Mouse (Mus musculus) MEL (cell line): ENCODE measurements around the gene Pnkp. TPM values are rescaled to one million over a fixed set of nuclear protein-coding genes. Genes with fewer than 3 reads are reported as not detected.

ENCODE experiments used
- DNase-seq: peaks from one replicate; pipeline ENCODE4 v3.0.0; 2011; ENCODE audit warnings: low read depth, low spot score
- H3K27ac ChIP-seq: 2 replicates; pipeline ENCODE4 v1.5.1; 2012; ENCODE audit warnings: low read depth, mild to moderate bottlenecking, control low read depth, low read length, moderate library complexity; ENCODE audit not compliant: control insufficient read depth
- H3K27me3 ChIP-seq, 2 experiments: fragments of 150-350 bp in 1 of 2; sonication (generic) in 1 of 2; 2 replicates each; pipeline ENCODE4 v1.6.1; 2012; ENCODE audit warnings: low read length in 2 of 2, mild to moderate bottlenecking in 2 of 2, improper control_type of control experiment in 1 of 2, moderate library complexity in 1 of 2; ENCODE audit not compliant: insufficient read depth in 2 of 2, control insufficient read depth in 1 of 2
- H3K36me3 ChIP-seq, 2 experiments: 2 replicates each; pipeline ENCODE4 v1.6.1; 2012 to 2014; ENCODE audit warnings: low read length in 2 of 2, improper control_type of control experiment in 1 of 2, inconsistent platforms in 1 of 2, mild to moderate bottlenecking in 1 of 2; ENCODE audit not compliant: insufficient read depth in 2 of 2, control insufficient read depth in 1 of 2
- H3K4me1 ChIP-seq, 2 experiments: fragments of 150-350 bp in 1 of 2; sonication (generic) in 1 of 2; 2 replicates each; pipeline ENCODE4 v1.6.1; 2012; ENCODE audit warnings: low read length in 2 of 2, improper control_type of control experiment in 1 of 2, mild to moderate bottlenecking in 1 of 2; ENCODE audit not compliant: insufficient read depth in 2 of 2, control insufficient read depth in 1 of 2
- H3K4me3 ChIP-seq, 2 experiments: fragments of 150-350 bp in 1 of 2; sonication (generic) in 1 of 2; 2 replicates each; pipeline ENCODE4 v1.5.1; 2012; ENCODE audit warnings: low read depth in 2 of 2, low read length in 2 of 2, mild to moderate bottlenecking in 2 of 2, moderate library complexity in 2 of 2, control low read depth in 1 of 2, improper control_type of control experiment in 1 of 2; ENCODE audit not compliant: control insufficient read depth in 1 of 2, insufficient read depth in 1 of 2
- H3K79me2 ChIP-seq: 2 replicates; pipeline ENCODE4 v1.6.1; 2012; ENCODE audit warnings: mild to moderate bottlenecking, low read length, moderate library complexity; ENCODE audit not compliant: control insufficient read depth, poor library complexity, insufficient read depth
- H3K9ac ChIP-seq: 2 replicates; pipeline ENCODE4 v1.6.1; 2012; ENCODE audit warnings: low read depth, mild to moderate bottlenecking, control low read depth, low read length, moderate library complexity; ENCODE audit not compliant: control insufficient read depth, poor library complexity, severe bottlenecking
- H3K9me3 ChIP-seq: fragments of 150-350 bp; sonication (generic); replicated peaks from 2 replicates; pipeline ENCODE4 v1.6.1; 2012; ENCODE audit warnings: mild to moderate bottlenecking, low read length, improper control_type of control experiment, moderate library complexity; ENCODE audit not compliant: insufficient read depth
- BHLHE40 ChIP-seq: IDR thresholded peaks from 2 replicates; pipeline ENCODE4 v1.6.1; 2012; ENCODE audit warnings: low read depth, mild to moderate bottlenecking, inconsistent platforms, low read length, improper control_type of control experiment, borderline replicate concordance
- CHD1 ChIP-seq: IDR thresholded peaks from 2 replicates; pipeline ENCODE4 v1.6.1; 2012; ENCODE audit warnings: low read depth, mild to moderate bottlenecking, inconsistent platforms, low read length, improper control_type of control experiment
- CHD2 ChIP-seq: IDR thresholded peaks from 2 replicates; pipeline ENCODE4 v1.6.1; 2011; ENCODE audit warnings: low read length, improper control_type of control experiment
- CTCF ChIP-seq, 3 experiments: IDR thresholded peaks in 2 of 3; conservative IDR thresholded peaks in 1 of 3; 2 replicates each; pipeline ENCODE4 v1.5.1; 2011 to 2012; ENCODE audit warnings: low read length in 3 of 3, low read depth in 2 of 3, mild to moderate bottlenecking in 2 of 3, improper control_type of control experiment in 1 of 3, inconsistent platforms in 1 of 3, mixed read lengths in 1 of 3, moderate library complexity in 1 of 3; ENCODE audit not compliant: control insufficient read depth in 1 of 3, insufficient read depth in 1 of 3, poor library complexity in 1 of 3, severe bottlenecking in 1 of 3
- E2F4 ChIP-seq: IDR thresholded peaks from 2 replicates; pipeline ENCODE4 v1.6.1; 2011; ENCODE audit warnings: low read depth, low read length, improper control_type of control experiment, borderline replicate concordance
- ELF1 ChIP-seq: IDR thresholded peaks from 2 replicates; pipeline ENCODE4 v1.6.1; 2014; ENCODE audit warnings: low read depth, mild to moderate bottlenecking, inconsistent platforms, low read length, improper control_type of control experiment, moderate library complexity
- EP300 ChIP-seq, 2 experiments: IDR thresholded peaks; 2 replicates each; pipeline ENCODE4 v1.6.1; 2011; ENCODE audit warnings: improper control_type of control experiment in 2 of 2, low read length in 2 of 2, low read depth in 1 of 2, mild to moderate bottlenecking in 1 of 2
- ETS1 ChIP-seq: IDR thresholded peaks from 2 replicates; pipeline ENCODE4 v1.6.1; 2012; ENCODE audit warnings: low read depth, mild to moderate bottlenecking, inconsistent platforms, low read length, improper control_type of control experiment, moderate library complexity
- GATA1 ChIP-seq: IDR thresholded peaks from 2 replicates; pipeline ENCODE4 v1.6.1; 2011; ENCODE audit warnings: low read depth, low read length, improper control_type of control experiment
- HCFC1 ChIP-seq: IDR thresholded peaks from 2 replicates; pipeline ENCODE4 v1.6.1; 2012; ENCODE audit warnings: low read depth, mild to moderate bottlenecking, inconsistent platforms, low read length, improper control_type of control experiment, moderate library complexity
- KAT2A ChIP-seq: conservative IDR thresholded peaks from 2 replicates; pipeline ENCODE4 v1.6.1; 2012; ENCODE audit warnings: low read depth, low read length, improper control_type of control experiment, inconsistent platforms
- MAFK ChIP-seq: IDR thresholded peaks from 2 replicates; pipeline ENCODE4 v1.6.1; 2011; ENCODE audit warnings: low read depth, mild to moderate bottlenecking, low read length, improper control_type of control experiment, borderline replicate concordance
- MAX ChIP-seq: IDR thresholded peaks from 2 replicates; pipeline ENCODE4 v1.6.1; 2011; ENCODE audit warnings: low read length, improper control_type of control experiment
- MAZ ChIP-seq: IDR thresholded peaks from 2 replicates; pipeline ENCODE4 v1.6.1; 2012; ENCODE audit warnings: low read depth, mild to moderate bottlenecking, inconsistent platforms, low read length, improper control_type of control experiment
- MEF2A ChIP-seq: IDR thresholded peaks from 2 replicates; pipeline ENCODE4 v1.6.1; 2014; ENCODE audit warnings: low read depth, mild to moderate bottlenecking, inconsistent platforms, low read length, improper control_type of control experiment; ENCODE audit not compliant: poor library complexity, insufficient replicate concordance, severe bottlenecking; ENCODE audit errors: extremely low read depth
- MXI1 ChIP-seq: IDR thresholded peaks from 2 replicates; pipeline ENCODE4 v1.6.1; 2011; ENCODE audit warnings: mild to moderate bottlenecking, low read depth, low read length, improper control_type of control experiment
- MYB ChIP-seq: IDR thresholded peaks from 2 replicates; pipeline ENCODE4 v1.6.1; 2011; ENCODE audit warnings: mild to moderate bottlenecking, low read depth, low read length, improper control_type of control experiment
- MYC ChIP-seq: IDR thresholded peaks from 2 replicates; pipeline ENCODE4 v1.6.1; 2011; ENCODE audit warnings: low read depth, mild to moderate bottlenecking, low read length, improper control_type of control experiment, moderate library complexity
- NELFE ChIP-seq: IDR thresholded peaks from 2 replicates; pipeline ENCODE4 v1.6.1; 2011; ENCODE audit warnings: low read depth, low read length, improper control_type of control experiment
- NRF1 ChIP-seq: IDR thresholded peaks from 2 replicates; pipeline ENCODE4 v1.6.1; 2014; ENCODE audit warnings: low read depth, mild to moderate bottlenecking, inconsistent platforms, low read length, improper control_type of control experiment, moderate library complexity; ENCODE audit not compliant: poor library complexity, insufficient read depth, severe bottlenecking
- POLR2A ChIP-seq, 2 experiments: IDR thresholded peaks; 2 replicates each; pipeline ENCODE4 v1.6.1; 2011 to 2012; ENCODE audit warnings: low read length in 2 of 2, mild to moderate bottlenecking in 2 of 2, control low read depth in 1 of 2, improper control_type of control experiment in 1 of 2, low read depth in 1 of 2, moderate library complexity in 1 of 2; ENCODE audit not compliant: control insufficient read depth in 1 of 2, insufficient read depth in 1 of 2, poor library complexity in 1 of 2
- POLR2AphosphoS2 ChIP-seq: IDR thresholded peaks from 2 replicates; pipeline ENCODE4 v1.6.1; 2011; ENCODE audit warnings: low read length, improper control_type of control experiment
- POLR2AphosphoS5 ChIP-seq: IDR thresholded peaks from 2 replicates; pipeline ENCODE4 v1.6.1; 2012; ENCODE audit warnings: low read depth, borderline replicate concordance, mild to moderate bottlenecking, inconsistent platforms, low read length, moderate library complexity, mixed read lengths
- RCOR1 ChIP-seq: IDR thresholded peaks from 2 replicates; pipeline ENCODE4 v1.6.1; 2012; ENCODE audit warnings: low read depth, mild to moderate bottlenecking, inconsistent platforms, low read length, improper control_type of control experiment
- SIN3A ChIP-seq: IDR thresholded peaks from 2 replicates; pipeline ENCODE4 v1.6.1; 2012; ENCODE audit warnings: low read length, improper control_type of control experiment, inconsistent platforms
- SMC3 ChIP-seq: IDR thresholded peaks from 2 replicates; pipeline ENCODE4 v1.6.1; 2011; ENCODE audit warnings: low read depth, low read length, improper control_type of control experiment
- TAL1 ChIP-seq: IDR thresholded peaks from 2 replicates; pipeline ENCODE4 v1.6.1; 2012; ENCODE audit warnings: mild to moderate bottlenecking, inconsistent platforms, low read length, moderate library complexity, mixed read lengths
- TBP ChIP-seq: IDR thresholded peaks from 2 replicates; pipeline ENCODE4 v1.8.0; 2011; ENCODE audit warnings: low read depth, low read length, improper control_type of control experiment
- TCF12 ChIP-seq: IDR thresholded peaks from 2 replicates; pipeline ENCODE4 v1.6.1; 2014; ENCODE audit warnings: low read depth, mild to moderate bottlenecking, inconsistent platforms, low read length, improper control_type of control experiment, moderate library complexity
- UBTF ChIP-seq: IDR thresholded peaks from 2 replicates; pipeline ENCODE4 v1.6.1; 2012; ENCODE audit warnings: low read depth, mild to moderate bottlenecking, inconsistent platforms, low read length, improper control_type of control experiment, moderate library complexity, borderline replicate concordance; ENCODE audit not compliant: insufficient read depth
- USF1 ChIP-seq: IDR thresholded peaks from 2 replicates; pipeline ENCODE4 v1.6.1; 2014; ENCODE audit warnings: low read depth, mild to moderate bottlenecking, inconsistent platforms, low read length, improper control_type of control experiment, moderate library complexity
- USF2 ChIP-seq, 2 experiments: IDR thresholded peaks; 2 replicates each; pipeline ENCODE4 v1.6.1; 2011 to 2012; ENCODE audit warnings: improper control_type of control experiment in 2 of 2, low read length in 2 of 2, borderline replicate concordance in 1 of 2, inconsistent platforms in 1 of 2, low read depth in 1 of 2, mild to moderate bottlenecking in 1 of 2; ENCODE audit not compliant: insufficient read depth in 1 of 2
- ZC3H11A ChIP-seq: IDR thresholded peaks from 2 replicates; pipeline ENCODE4 v1.6.1; 2012; ENCODE audit warnings: low read depth, mild to moderate bottlenecking, inconsistent platforms, low read length, improper control_type of control experiment
- ZKSCAN1 ChIP-seq: IDR thresholded peaks from 2 replicates; pipeline ENCODE4 v1.6.1; 2012; ENCODE audit warnings: low read depth, mild to moderate bottlenecking, inconsistent platforms, low read length, improper control_type of control experiment, moderate library complexity
- ZMIZ1 ChIP-seq: IDR thresholded peaks from 2 replicates; pipeline ENCODE4 v1.6.1; 2012; ENCODE audit warnings: low read depth, mild to moderate bottlenecking, inconsistent platforms, low read length, improper control_type of control experiment, moderate library complexity
- ZNF384 ChIP-seq: IDR thresholded peaks from 2 replicates; pipeline ENCODE4 v1.6.1; 2012; ENCODE audit warnings: low read depth, mild to moderate bottlenecking, inconsistent platforms, low read length, improper control_type of control experiment
- polyA plus RNA-seq, 2 experiments: library from polyadenylated mRNA; stranded (reverse) in 1 of 2; unstranded in 1 of 2; fragments of >175 nt in 1 of 2; fragments of >200 nt in 1 of 2; gene quantifications; 2 replicates each; pipeline versions ENCODE4 v1.2.1 to v1.2.4; 2012; ENCODE audit warnings: low replicate concordance in 2 of 2, low read depth in 1 of 2; ENCODE audit not compliant: insufficient read length in 2 of 2, insufficient read depth in 1 of 2, missing spikeins in 1 of 2
- total RNA-seq: library from RNA; depleted of rRNA; stranded (reverse); fragments of 300-350 nt; gene quantifications from 2 replicates; pipeline ENCODE4 v1.2.3, GENCODE M21; 2012

Pnkp gene
- total and polyA plus RNA-seq, 3 experiments = 39.3 to 45.6 TPM; not detected in 1

- peak; percentile 96 for DNase-seq
- H3K9me3 ChIP-seq = no peaks in the 10 kb centered on the region
- peak overlapping the region; percentile 61 to 96 for H3K4me3 ChIP-seq
- peaks cover 28% of the 10 kb centered on the region for H3K79me2 ChIP-seq
- TF ChIP-seq MAZ (peak; percentile 89), SIN3A (peak; percentile 85; the same call in 1 of the 2 replicates), TBP (peak; percentile 32), GATA1 (no peak), POLR2A (IDR thresholded peaks at IDR 0.05; ENCODE audit: control insufficient read depth in 1 of 2, insufficient read depth in 1 of 2, low read depth in 1 of 2, low read length in 2 of 2, poor library complexity in 1 of 2) (peak; percentile 45 to 56), KAT2A (peak; percentile 78), ETS1 (peak; percentile 59), ZNF384 (no peak), MYC (peak; percentile 89), ZMIZ1 (peak; percentile 61; the same call in 1 of the 2 replicates), TCF12 (peak; percentile 33; the same call in 1 of the 2 replicates), MYB (no peak; the same call in 1 of the 2 replicates), E2F4 (no peak), ZKSCAN1 (no peak), USF2 (IDR thresholded peaks at IDR 0.05; ENCODE audit: borderline replicate concordance in 1 of 2, insufficient read depth in 1 of 2, low read depth in 1 of 2, low read length in 2 of 2) (no peak), POLR2AphosphoS5 (no peak), MAFK (no peak), ELF1 (no peak), UBTF (no peak), CHD1 (no peak; the same call in 1 of the 2 replicates), HCFC1 (peak; percentile 88), MEF2A (no peak; the same call in 1 of the 2 replicates), BHLHE40 (peak; percentile 79), MAX (peak; percentile 88), NRF1 (peak; percentile 62), CTCF (IDR thresholded peaks at IDR 0.05 in 2 of 3, conservative IDR thresholded peaks at IDR 0.05 in 1 of 3; ENCODE audit: control insufficient read depth in 1 of 3, insufficient read depth in 1 of 3, low read depth in 2 of 3, low read length in 3 of 3, poor library complexity in 1 of 3, severe bottlenecking in 1 of 3) (no peak), RCOR1 (peak; percentile 85), POLR2AphosphoS2 (no peak), ZC3H11A (no peak), TAL1 (no peak), CHD2 (peak; percentile 14; the same call in 1 of the 2 replicates), SMC3 (no peak), USF1 (peak; percentile 79), MXI1 (peak; percentile 94), EP300 (IDR thresholded peaks at IDR 0.05; ENCODE audit: low read depth in 1 of 2, low read length in 2 of 2) (no peak), NELFE (peak; percentile 13)
- peaks cover 0 to 13% of the 10 kb centered on the region in 2 experiments; a peak in 2 of 4 replicates for H3K4me1 ChIP-seq
- H3K9ac ChIP-seq = peak overlapping the region; percentile 96
- peaks cover 0 to 5% of the 10 kb centered on the region in 2 experiments; a peak in 1 of 4 replicates for H3K36me3 ChIP-seq
- H3K27me3 ChIP-seq = no peaks in the 10 kb centered on the region
- H3K27ac ChIP-seq = peak overlapping the region; percentile 93
These were observed 7.4 kb upstream of the Pnkp start for GRCm38 (mm10) chr7:44849416-44850111.
